Mouse (Mus musculus) myocyte (in vitro differentiated cells): ENCODE data around the gene Ms4a4b. TPM values are rescaled to one million over a fixed set of nuclear protein-coding genes. Genes with fewer than 3 reads are reported as not detected.
"Not testable (repeated sequence)": the region's sequence is repeated elsewhere in the genome, so short reads cannot be mapped to it uniquely, and the experiment has no call there.

Experiments used
- H3K27me3 ChIP-seq: one replicate; pipeline ENCODE4 v1.6.1; 2011; ENCODE audit not compliant: control insufficient read depth, insufficient read depth, insufficient read length
- H3K36me3 ChIP-seq: one replicate; pipeline ENCODE4 v1.6.1; 2011; ENCODE audit not compliant: control insufficient read depth, insufficient read depth
- H3K4me2 ChIP-seq: one replicate; pipeline ENCODE4 v1.6.1; 2011; ENCODE audit warnings: low read depth, control low read depth
- H3K4me3 ChIP-seq: one replicate; pipeline ENCODE4 v1.5.1; 2011; ENCODE audit warnings: mild to moderate bottlenecking, control low read depth, moderate library complexity
- H3K79me2 ChIP-seq: one replicate; pipeline ENCODE4 v1.6.1; 2011; ENCODE audit not compliant: control insufficient read depth, insufficient read depth
- H3ac ChIP-seq: one replicate; pipeline ENCODE4 v1.6.1; 2011; ENCODE audit not compliant: control insufficient read depth, insufficient read length
- CEBPB ChIP-seq: IDR thresholded peaks from 2 replicates; pipeline ENCODE4 v1.6.1; 2011; ENCODE audit warnings: mild to moderate bottlenecking, moderate library complexity; ENCODE audit not compliant: poor library complexity, insufficient read depth, severe bottlenecking
- E2F4 ChIP-seq: IDR thresholded peaks from one replicate; pipeline ENCODE4 v1.6.1; 2011; ENCODE audit warnings: mild to moderate bottlenecking, control low read depth, moderate library complexity; ENCODE audit not compliant: insufficient read depth
- MAX ChIP-seq: IDR thresholded peaks from one replicate; pipeline ENCODE4 v1.6.1; 2011; ENCODE audit warnings: low read depth, mild to moderate bottlenecking, control low read depth
- MYOD1 ChIP-seq, 3 experiments: IDR thresholded peaks; one replicate each; pipeline ENCODE4 v1.6.1; 2011; ENCODE audit warnings: control low read depth in 2 of 3, low read depth in 2 of 3, mild to moderate bottlenecking in 2 of 3, moderate library complexity in 1 of 3; ENCODE audit not compliant: insufficient read length in 2 of 3, control insufficient read depth in 1 of 3
- MYOG ChIP-seq, 3 experiments: IDR thresholded peaks; one replicate each; pipeline ENCODE4 v1.6.1; 2011; ENCODE audit warnings: control low read depth in 2 of 3, low read depth in 2 of 3, mild to moderate bottlenecking in 2 of 3; ENCODE audit not compliant: insufficient read length in 2 of 3, control insufficient read depth in 1 of 3, insufficient read depth in 1 of 3
- POLR2A ChIP-seq: IDR thresholded peaks from one replicate; pipeline ENCODE4 v1.6.1; 2011; ENCODE audit warnings: low read depth, mild to moderate bottlenecking, control low read depth, moderate library complexity; ENCODE audit not compliant: insufficient read length
- POLR2AphosphoS2 ChIP-seq: IDR thresholded peaks from one replicate; pipeline ENCODE4 v1.6.1; 2011; ENCODE audit warnings: low read depth, control low read depth; ENCODE audit not compliant: insufficient read length
- REST ChIP-seq: IDR thresholded peaks from one replicate; pipeline ENCODE4 v1.6.1; 2011; ENCODE audit warnings: mild to moderate bottlenecking, control low read depth, moderate library complexity; ENCODE audit not compliant: insufficient read depth, insufficient read length
- SRF ChIP-seq: IDR thresholded peaks from one replicate; pipeline ENCODE4 v1.6.1; 2011; ENCODE audit warnings: low read depth; ENCODE audit not compliant: control insufficient read depth, insufficient read length
- TCF12 ChIP-seq: IDR thresholded peaks from one replicate; pipeline ENCODE4 v1.6.1; 2011; ENCODE audit warnings: mild to moderate bottlenecking, control low read depth; ENCODE audit not compliant: poor library complexity, insufficient read depth, severe bottlenecking
- TCF3 ChIP-seq: IDR thresholded peaks from one replicate; pipeline ENCODE4 v1.6.1; 2011; ENCODE audit warnings: low read depth, control low read depth; ENCODE audit not compliant: insufficient read length
- USF1 ChIP-seq: IDR thresholded peaks from one replicate; pipeline ENCODE4 v1.6.1; 2011; ENCODE audit warnings: low read depth, mild to moderate bottlenecking, control low read depth, moderate library complexity
- polyA plus RNA-seq: library from polyadenylated mRNA; unstranded; fragments of >200 nt; fragmentation: generic; extraction: Trizol; gene quantifications from one replicate; pipeline ENCODE4 v1.2.1, GENCODE M21; 2012; ENCODE audit warnings: missing spikeins

Gene Ms4a4b
- polyA plus RNA-seq, 1 experiment: not detected

GRCm38 (mm10) chr19:11486599-11486998 lies 43.2 kb downstream of the Ms4a4b start:
- H3K79me2 ChIP-seq: no peaks in the 10 kb centered on the region
- H3K4me2 ChIP-seq: no peak overlapping the region
- no peaks in the 10 kb centered on the region for H3K36me3 ChIP-seq
- H3K4me3 ChIP-seq: no peak overlapping the region
- no peak overlapping the region for H3ac ChIP-seq
- TF ChIP-seq MYOG (IDR thresholded peaks at IDR 0.05; ENCODE audit: control insufficient read depth in 1 of 3, insufficient read depth in 1 of 3, insufficient read length in 2 of 3, low read depth in 2 of 3) (no peak), CEBPB (no peak), SRF (no peak), MAX (no peak), POLR2A (no peak), POLR2AphosphoS2 (no peak), TCF3 (no peak), TCF12 (no peak), REST (no peak), USF1 (no peak), E2F4 (no peak), MYOD1 (IDR thresholded peaks at IDR 0.05; ENCODE audit: control insufficient read depth in 1 of 3, insufficient read length in 2 of 3, low read depth in 2 of 3) (no peak)
- H3K27me3 ChIP-seq: no peaks in the 10 kb centered on the region

DNA sequence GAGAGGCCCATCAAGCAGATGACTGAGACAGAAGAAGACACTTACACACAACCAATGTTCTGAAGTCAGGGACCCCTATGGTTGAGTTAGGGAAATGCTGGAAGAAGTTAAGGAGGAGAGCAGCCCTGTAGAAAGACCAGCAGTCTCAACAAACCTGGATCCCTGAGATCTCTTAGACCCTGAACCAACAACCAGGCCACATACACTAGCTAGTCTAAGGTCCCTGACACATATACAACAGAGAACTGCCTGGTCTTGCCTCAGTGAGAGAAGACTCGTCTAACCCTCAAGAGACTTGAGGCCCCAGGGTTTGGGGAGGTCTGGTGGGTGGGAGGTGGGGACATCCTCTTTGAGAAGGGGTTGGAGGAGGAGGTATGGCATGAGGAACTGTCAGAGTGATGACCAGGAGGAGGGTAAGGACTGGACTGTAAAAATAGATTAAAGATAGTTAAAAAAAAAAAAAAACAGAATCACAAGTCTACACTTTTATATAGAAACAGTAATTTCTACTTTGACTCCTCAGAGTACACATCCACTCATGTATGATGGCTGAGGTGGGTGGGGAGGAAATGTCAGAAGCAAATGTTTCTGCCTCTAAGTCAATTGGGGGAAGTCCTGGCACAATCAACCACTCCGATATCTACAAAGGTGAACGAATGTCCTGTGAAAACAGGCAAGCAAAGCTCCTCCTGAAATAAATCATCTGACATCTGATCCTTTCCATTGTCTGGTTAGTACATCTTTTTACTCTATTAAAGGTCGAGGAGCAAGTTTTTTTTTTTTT lies 48.2 kb downstream of the Ms4a4b start:
- TF ChIP-seq POLR2A (no peak), MYOG (IDR thresholded peaks at IDR 0.05; ENCODE audit: control insufficient read depth in 1 of 3, insufficient read depth in 1 of 3, insufficient read length in 2 of 3, low read depth in 2 of 3) (no peak), USF1 (no peak), TCF3 (no peak)
- H3K79me2 ChIP-seq: no peaks in the 10 kb centered on the region
- H3K4me2 ChIP-seq: no peak overlapping the region
- no peaks in the 10 kb centered on the region for H3K27me3 ChIP-seq
- no peak overlapping the region for H3ac ChIP-seq
- H3K36me3 ChIP-seq: no peaks in the 10 kb centered on the region
- H3K4me3 ChIP-seq: no peak overlapping the region

DNA sequence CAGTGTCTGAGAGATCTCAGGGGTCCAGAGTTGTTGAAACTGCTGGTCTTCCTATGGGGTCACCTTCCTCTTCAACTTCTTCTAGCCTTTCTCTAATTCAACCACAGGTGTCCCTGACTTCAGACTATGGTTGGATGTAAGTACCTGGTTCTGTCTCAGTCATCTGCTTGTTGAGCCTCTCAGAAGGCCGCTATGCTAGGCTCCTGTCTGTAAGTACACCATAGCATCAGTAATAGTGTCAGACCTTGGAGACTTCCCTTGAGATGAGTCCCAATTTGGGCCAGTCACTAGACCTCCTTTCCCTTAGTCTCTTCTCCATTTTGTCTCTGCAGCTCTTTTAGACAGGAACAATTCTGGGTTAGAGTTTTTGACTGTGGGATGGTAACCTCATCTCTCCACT lies 49.3 kb downstream of the Ms4a4b start:
- no peak overlapping the region for H3K4me2 ChIP-seq
- no peaks in the 10 kb centered on the region for H3K27me3 ChIP-seq
- no peaks in the 10 kb centered on the region for H3K79me2 ChIP-seq
- TF ChIP-seq POLR2AphosphoS2: no peak
- TF ChIP-seq MYOD1 (IDR thresholded peaks at IDR 0.05; ENCODE audit: control insufficient read depth in 1 of 3, insufficient read length in 2 of 3, low read depth in 2 of 3): no peak
- no peak for TF ChIP-seq TCF12
- no peak for TF ChIP-seq REST
- TF ChIP-seq MYOG (IDR thresholded peaks at IDR 0.05; ENCODE audit: control insufficient read depth in 1 of 3, insufficient read depth in 1 of 3, insufficient read length in 2 of 3, low read depth in 2 of 3): no peak
- no peak for TF ChIP-seq CEBPB
- no peak for TF ChIP-seq POLR2A
- TF ChIP-seq E2F4: no peak
- TF ChIP-seq TCF3: no peak
- no peaks in the 10 kb centered on the region for H3K36me3 ChIP-seq
- H3K4me3 ChIP-seq: no peak overlapping the region
- H3ac ChIP-seq: no peak overlapping the region

DNA sequence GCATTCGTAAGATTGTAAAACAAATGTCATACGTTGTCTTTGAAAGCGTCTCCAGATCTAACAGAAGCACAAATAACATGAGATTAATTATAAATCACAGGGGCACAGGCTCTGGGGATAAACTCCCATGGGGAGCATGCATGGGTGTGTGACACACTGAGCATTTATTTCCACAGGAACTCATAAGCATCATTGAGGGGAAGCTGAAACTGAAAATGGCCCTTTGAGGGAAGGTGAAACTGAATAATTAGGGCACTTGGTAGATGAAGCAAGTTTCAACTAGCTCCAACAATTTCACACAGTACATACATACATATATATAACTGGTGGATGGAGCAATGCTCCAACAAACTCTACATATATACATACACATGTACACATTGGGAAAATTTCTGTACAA lies 51.2 kb downstream of the Ms4a4b start:
- no peak overlapping the region for H3K4me2 ChIP-seq
- no peaks in the 10 kb centered on the region for H3K27me3 ChIP-seq
- no peak overlapping the region for H3K4me3 ChIP-seq
- H3ac ChIP-seq: no peak overlapping the region
- H3K79me2 ChIP-seq: no peaks in the 10 kb centered on the region
- TF ChIP-seq MYOG (IDR thresholded peaks at IDR 0.05; ENCODE audit: control insufficient read depth in 1 of 3, insufficient read depth in 1 of 3, insufficient read length in 2 of 3, low read depth in 2 of 3) (no peak), E2F4 (no peak), MAX (no peak), TCF12 (no peak), TCF3 (no peak), REST (no peak), POLR2A (no peak), SRF (no peak), POLR2AphosphoS2 (no peak), USF1 (no peak), CEBPB (no peak), MYOD1 (IDR thresholded peaks at IDR 0.05; ENCODE audit: control insufficient read depth in 1 of 3, insufficient read length in 2 of 3, low read depth in 2 of 3) (no peak)
- H3K36me3 ChIP-seq: no peaks in the 10 kb centered on the region

DNA sequence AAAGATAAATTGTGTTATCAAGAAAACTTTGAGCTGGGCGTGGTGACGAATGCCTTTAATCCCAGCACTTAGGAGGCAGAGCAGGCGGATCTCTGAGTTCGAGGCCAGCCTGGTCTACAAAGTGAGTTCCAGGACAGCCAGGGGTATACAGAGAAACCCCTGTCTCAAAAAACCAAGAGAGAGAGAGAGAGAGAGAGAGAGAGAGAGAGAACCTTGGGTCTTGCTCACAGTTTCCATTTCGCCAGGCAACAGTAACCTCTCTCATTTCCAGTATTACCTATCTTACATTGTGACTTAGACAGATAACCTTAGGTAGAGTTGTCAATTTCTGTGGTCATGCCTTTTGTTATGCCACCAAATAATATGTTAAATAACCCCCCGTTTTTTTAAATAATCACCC lies 53.0 kb downstream of the Ms4a4b start:
- Histone ChIP-seq H3K79me2 (no peaks in the 10 kb centered on the region), H3K4me3 (no peak overlapping the region), H3K36me3 (no peaks in the 10 kb centered on the region), H3K4me2 (no peak overlapping the region), H3K27me3 (no peaks in the 10 kb centered on the region), H3ac (no peak overlapping the region)
- TF ChIP-seq MYOG (IDR thresholded peaks at IDR 0.05; ENCODE audit: control insufficient read depth in 1 of 3, insufficient read depth in 1 of 3, insufficient read length in 2 of 3, low read depth in 2 of 3) (no peak), POLR2A (no peak), TCF3 (no peak), SRF (no peak), MYOD1 (IDR thresholded peaks at IDR 0.05; ENCODE audit: control insufficient read depth in 1 of 3, insufficient read length in 2 of 3, low read depth in 2 of 3) (no peak), REST (no peak), CEBPB (no peak), USF1 (no peak), POLR2AphosphoS2 (no peak), E2F4 (no peak), TCF12 (no peak)

DNA sequence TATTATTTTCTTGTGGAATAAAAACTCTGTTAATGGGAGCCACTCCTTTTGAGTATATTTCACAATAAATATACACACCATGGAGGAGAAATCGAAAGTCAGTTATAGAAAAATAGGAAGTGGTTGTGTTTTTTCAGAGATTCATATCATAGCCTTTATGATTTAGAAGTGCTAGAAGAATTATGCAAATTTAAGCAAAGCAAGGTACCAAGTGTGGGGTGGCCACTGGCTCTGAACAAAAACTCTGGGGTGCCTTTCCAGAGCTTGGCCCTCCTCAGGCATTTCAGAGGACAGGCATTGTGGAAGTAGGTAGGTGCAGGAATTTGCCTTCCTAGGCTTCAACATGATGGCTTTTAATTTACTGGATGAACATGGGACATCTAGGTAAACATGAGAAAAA lies 53.9 kb downstream of the Ms4a4b start:
- H3K27me3 ChIP-seq, H3K36me3 ChIP-seq, H3K4me2 ChIP-seq, H3K4me3 ChIP-seq, H3ac ChIP-seq, H3K79me2 ChIP-seq: not testable (repeated sequence)
